Mouse (Mus musculus) Patski (cell line): ENCODE measurements around the gene Zbtb22. TPM values are rescaled to one million over a fixed set of nuclear protein-coding genes. Genes with fewer than 3 reads are reported as not detected.
A peak's percentile ranks its signal among the peaks of the same experiment; 100 is the strongest.
"Not testable (repeated sequence)": the region's sequence is repeated elsewhere in the genome, so short reads cannot be mapped to it uniquely, and the experiment has no call there.

Source experiments
- ATAC-seq: fragments of 100-300 bp; one replicate; pipeline ENCODE4 v1.8.0; 2021
- CTCF ChIA-PET: fragments of 350-600 bp; sonication (Branson Sonifier 250); formaldehyde crosslinking; loops from one replicate; lab custom pipeline; 2022; ENCODE audit warnings: inconsistent platforms; lab: Charles Lee
- POLR2A ChIA-PET: fragments of 350-600 bp; sonication (Branson Sonifier 250); formaldehyde crosslinking; loops from one replicate; lab custom pipeline; 2022; ENCODE audit warnings: antibody characterized with exemption, inconsistent platforms; lab: Charles Lee
- DNase-seq: peaks from one replicate; pipeline ENCODE4 v3.0.0-alpha.2; 2011; ENCODE audit warnings: low read depth, low spot score
- H3K27me3 ChIP-seq: fragments of 371-371 bp; one replicate; pipeline ENCODE4 v1.5.1; 2021
- CTCF ChIP-seq: fragments of 100-300 bp; IDR thresholded peaks from one replicate; pipeline ENCODE4 v1.5.1; 2021
- in situ Hi-C: fragments of 300-500 bp; cut with MboI; formaldehyde crosslinking; loops from 3 replicates; pipeline ENCODE4 v1.11.1; 2018; ENCODE audit warnings: low pct_unique_long_range_greater_than_20kb, mixed read lengths
- polyA plus RNA-seq: library from polyadenylated mRNA; unstranded; gene quantifications from one replicate; pipeline ENCODE4 v1.2.3, GENCODE M21; 2021

Zbtb22 gene
- polyA plus RNA-seq, 1 experiment from 2014 or later: 30.7 TPM

DNA sequence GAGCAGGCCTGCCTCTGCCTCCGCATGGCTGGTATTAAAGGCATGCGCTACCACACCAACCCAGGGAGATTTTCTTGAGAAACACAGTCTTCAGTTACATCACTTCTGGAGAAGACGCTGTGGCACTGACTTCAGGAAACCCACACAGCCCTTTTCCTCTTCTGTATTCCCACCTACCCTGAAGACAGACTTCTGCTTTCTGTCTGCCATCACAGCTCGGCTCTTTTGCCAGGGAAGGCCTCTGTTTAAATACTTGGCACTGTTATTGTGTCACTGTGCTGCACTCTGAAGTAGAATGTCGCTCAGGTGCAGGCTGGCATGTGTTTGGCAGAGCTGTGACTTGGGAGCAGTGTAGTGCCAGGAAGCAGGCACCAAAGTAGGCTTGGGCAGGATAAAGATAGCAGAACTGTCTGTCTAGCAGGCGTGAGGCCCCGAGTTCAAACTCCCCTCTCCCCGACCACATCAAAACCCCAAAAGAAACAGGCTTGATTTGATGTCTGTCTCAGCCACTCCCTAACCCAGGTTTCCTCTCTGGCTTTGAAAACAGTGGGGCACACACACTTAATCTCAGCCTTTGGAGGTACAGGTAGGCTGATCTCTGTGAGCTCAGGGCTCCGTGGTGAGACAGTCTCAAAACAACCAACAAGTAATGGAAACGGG is 31.9 kb downstream of the Zbtb22 start:
- no peaks in the 10 kb centered on the region for H3K27me3 ChIP-seq
- no peak for DNase-seq
- in situ Hi-C loops: no loop called here
- CTCF ChIA-PET: no interaction called here
- no peak for TF ChIP-seq CTCF
- POLR2A ChIA-PET: no interaction called here
- ATAC-seq: no peak

GRCm38 (mm10) chr17:33948090-33948904 is 32.6 kb downstream of the Zbtb22 start:
- no peaks in the 10 kb centered on the region for H3K27me3 ChIP-seq
- TF ChIP-seq CTCF: no peak
- ChIA-PET POLR2A (interaction anchor here (3.6 kb wide), 1 partner anchor 9 kb away, joined by 15 read pairs; the partner anchor contains the start of genes Pfdn6 and Wdr46), CTCF (no interaction called here)
- DNase-seq: no peak
- no peak for ATAC-seq
- in situ Hi-C loops: no loop called here

GRCm38 (mm10) chr17:33948905-33949537 is 33.3 kb downstream of the Zbtb22 start:
- POLR2A ChIA-PET: interaction anchor here (3.6 kb wide), 1 partner anchor 9 kb away, joined by 15 read pairs; the partner anchor contains the start of genes Pfdn6 and Wdr46
- DNase-seq (no peak), ATAC-seq (no peak)
- in situ Hi-C loops: no loop called here
- H3K27me3 ChIP-seq: no peaks in the 10 kb centered on the region
- TF ChIP-seq CTCF: no peak
- CTCF ChIA-PET: interaction anchor here (1.2 kb wide), 1 partner anchor 10 kb away, joined by 4 read pairs; no protein-coding TSS in a partner anchor

- ChIA-PET POLR2A (interaction anchor here (3.6 kb wide), 1 partner anchor 10 kb away, joined by 15 read pairs; the partner anchor contains the start of genes Pfdn6 and Wdr46), CTCF (interaction anchor here (1.2 to 2.4 kb wide), 2 partner anchors 9 to 11 kb away, joined by 4 to 6 read pairs; partner anchors contain the start of genes Pfdn6 and Wdr46)
- no peak for DNase-seq
- in situ Hi-C loops: no loop called here
- no peak for TF ChIP-seq CTCF
- no peaks in the 10 kb centered on the region for H3K27me3 ChIP-seq
- ATAC-seq: no peak
Measured at GRCm38 (mm10) chr17:33950131-33950625, 34.5 kb downstream of the Zbtb22 start.

DNA sequence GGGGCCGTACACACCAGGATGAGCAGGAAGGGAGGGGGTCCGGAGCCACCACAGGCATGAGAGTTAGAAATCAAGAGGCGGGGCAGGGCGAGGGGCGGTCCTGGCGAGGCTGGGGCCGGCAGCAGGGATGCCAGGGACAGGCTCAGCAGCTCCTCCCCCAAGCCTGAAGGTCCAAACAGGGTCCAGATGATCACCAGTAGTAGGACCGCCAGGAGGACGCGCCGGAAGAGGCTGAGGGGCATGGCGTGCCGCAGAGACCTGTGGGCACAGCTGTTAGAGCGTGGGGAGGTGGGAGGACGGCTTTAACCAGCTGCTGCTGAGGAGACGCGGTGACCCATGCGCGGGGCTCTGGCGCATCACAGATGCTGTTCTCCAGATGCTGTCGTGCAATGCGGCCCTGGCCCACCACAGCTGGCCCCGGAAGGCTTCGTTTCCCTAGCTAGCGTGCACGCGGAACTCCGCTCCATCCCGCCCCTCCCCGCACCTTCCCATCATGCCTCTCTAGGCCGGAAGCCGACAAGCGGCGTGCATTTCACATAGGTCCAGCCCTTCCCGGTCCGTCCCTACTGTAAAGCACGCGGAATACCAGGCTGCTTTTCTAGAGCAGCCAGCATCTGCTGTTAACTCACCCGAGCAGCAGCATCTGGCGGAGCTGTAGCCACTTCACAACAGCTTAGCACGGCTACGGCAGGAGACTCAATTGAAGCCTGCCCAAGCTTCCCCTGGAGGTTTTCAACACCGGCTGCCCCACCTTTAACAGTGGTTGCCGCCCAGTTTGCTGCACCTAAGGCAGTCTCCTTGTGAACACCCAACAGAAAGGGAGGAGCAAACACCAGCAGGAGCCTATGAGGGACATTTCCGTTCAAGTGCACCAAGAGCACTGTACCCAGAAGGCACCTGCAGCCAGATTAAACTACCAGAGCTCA is 35.6 kb downstream of the Zbtb22 start, which contains the start of gene B3galt4:
Gene B3galt4, minus strand, starts transcription at position 468 of the 926 bp plus-strand sequence.
- ChIA-PET CTCF (interaction anchor here (2.4 kb wide), 1 partner anchor 11 kb away, joined by 6 read pairs; the partner anchor contains the start of genes Pfdn6 and Wdr46), POLR2A (interaction anchor here (3.6 kb wide), 1 partner anchor 11 kb away, joined by 15 read pairs; the partner anchor contains the start of genes Pfdn6 and Wdr46)
- DNase-seq (no peak), ATAC-seq (peak; percentile 29)
- in situ Hi-C loops: no loop called here
- TF ChIP-seq CTCF: no peak
- no peaks in the 10 kb centered on the region for H3K27me3 ChIP-seq

- DNase-seq, POLR2A ChIA-PET, H3K27me3 ChIP-seq, in situ Hi-C loops, ATAC-seq: not testable (repeated sequence)
- CTCF ChIA-PET: interaction anchor here (2.4 kb wide), 1 partner anchor 11 kb away, joined by 6 read pairs; the partner anchor contains the start of genes Pfdn6 and Wdr46
Measured at GRCm38 (mm10) chr17:33952015-33952414, 36.3 kb downstream of the Zbtb22 start.

- DNase-seq: no peak
- no peaks in the 10 kb centered on the region for H3K27me3 ChIP-seq
- in situ Hi-C loops: no loop called here
- ChIA-PET CTCF (no interaction called here), POLR2A (interaction anchor here (1.7 kb wide), 1 partner anchor 13 kb away, joined by 8 read pairs; the partner anchor contains the start of genes Pfdn6 and Wdr46)
- no peak for ATAC-seq
- TF ChIP-seq CTCF: no peak
Measured at GRCm38 (mm10) chr17:33952879-33953278, 37.2 kb downstream of the Zbtb22 start.

DNA sequence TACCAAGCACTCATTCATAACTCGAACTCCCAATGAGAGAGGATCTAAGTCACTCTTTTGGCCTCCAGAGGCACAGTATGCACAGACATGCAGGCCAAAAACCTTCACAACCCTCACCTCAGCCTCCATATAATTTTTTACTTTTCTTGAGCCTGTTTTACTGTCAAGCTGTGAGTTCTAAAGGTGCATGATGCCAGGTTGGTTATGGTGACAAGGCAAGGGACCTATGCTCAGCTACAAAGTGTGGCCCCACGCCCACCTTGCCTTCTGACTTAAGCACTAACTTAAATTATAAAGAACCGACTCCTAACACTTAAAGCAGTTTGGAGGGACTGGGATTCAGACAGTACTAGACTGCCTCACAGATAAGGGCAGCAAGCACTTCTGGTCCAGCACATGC is 37.6 kb downstream of the Zbtb22 start:
- no peak for ATAC-seq

DNA sequence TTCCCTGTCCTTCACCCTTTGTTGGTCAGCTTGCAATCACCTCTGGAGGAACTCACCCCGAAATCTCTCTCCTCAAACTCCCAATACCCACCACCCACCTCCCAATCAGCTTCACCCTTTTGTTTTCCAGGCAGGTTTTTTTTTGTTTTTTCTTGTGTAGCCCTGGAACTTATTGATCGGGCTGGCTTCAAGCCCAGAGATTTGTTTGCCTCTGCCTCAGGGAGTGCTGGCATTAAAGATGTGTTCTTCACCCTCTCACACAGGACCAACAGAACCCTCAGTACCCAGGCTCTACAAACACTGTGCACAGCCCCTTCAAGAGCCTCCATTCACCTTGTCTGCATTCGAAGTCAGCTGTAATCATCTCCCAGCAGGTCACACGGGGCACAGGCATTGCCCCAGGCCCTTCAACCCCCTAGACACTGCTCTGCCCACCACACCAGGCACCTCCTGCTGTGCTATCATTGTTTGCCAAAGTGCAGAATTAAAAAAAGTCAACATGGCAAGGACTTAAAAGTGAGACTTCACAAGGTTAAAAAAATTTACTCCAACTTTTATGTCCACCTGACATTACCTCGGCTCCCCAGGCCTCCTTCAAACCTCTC is 38.4 kb downstream of the Zbtb22 start:
- no peaks in the 10 kb centered on the region for H3K27me3 ChIP-seq
- POLR2A ChIA-PET: interaction anchor here (1.0 to 3.2 kb wide), 5 partner anchors 11 to 45 kb away, joined by 3 to 9 read pairs (median 8); partner anchors contain the start of genes Daxx, Pfdn6, Rgl2 and Wdr46
- DNase-seq: no peak
- ATAC-seq: no peak
- in situ Hi-C loops: no loop called here
- CTCF ChIA-PET: no interaction called here
- no peak for TF ChIP-seq CTCF

More for the DNA sequence above, 37.6 kb downstream of the Zbtb22 start:
- in situ Hi-C loops: no loop called here
- CTCF ChIA-PET: no interaction called here
- no peak for DNase-seq
- POLR2A ChIA-PET: interaction anchor here (1.7 kb wide), 1 partner anchor 13 kb away, joined by 8 read pairs; the partner anchor contains the start of genes Pfdn6 and Wdr46
- no peaks in the 10 kb centered on the region for H3K27me3 ChIP-seq
- no peak for TF ChIP-seq CTCF
